Mouse (Mus musculus): ENCODE measurements around the gene Lin28b. TPM values are rescaled to one million over a fixed set of nuclear protein-coding genes. Genes with fewer than 3 reads are reported as not detected.

Gene Lin28b
- total RNA-seq, 4 experiments from 2014 or later, result 0.06 TPM; not detected in 3

Other genes starting within 250 kb of the Lin28b start
- gene Bves, start 150.6 kb downstream of the Lin28b start, total RNA-seq (2022), result under 1 TPM in 3 of 4 experiments, not detected in 1; 0.09 to 0.42 (median 0.12) TPM
- gene Hace1, start 91.4 kb upstream of the Lin28b start, total RNA-seq (2022), result 10 to 100 TPM; 10.3 to 11.8 (median 10.8) TPM